Mouse (Mus musculus): ENCODE data around the gene Mrps18a.

Gene Mrps18a

DNA sequence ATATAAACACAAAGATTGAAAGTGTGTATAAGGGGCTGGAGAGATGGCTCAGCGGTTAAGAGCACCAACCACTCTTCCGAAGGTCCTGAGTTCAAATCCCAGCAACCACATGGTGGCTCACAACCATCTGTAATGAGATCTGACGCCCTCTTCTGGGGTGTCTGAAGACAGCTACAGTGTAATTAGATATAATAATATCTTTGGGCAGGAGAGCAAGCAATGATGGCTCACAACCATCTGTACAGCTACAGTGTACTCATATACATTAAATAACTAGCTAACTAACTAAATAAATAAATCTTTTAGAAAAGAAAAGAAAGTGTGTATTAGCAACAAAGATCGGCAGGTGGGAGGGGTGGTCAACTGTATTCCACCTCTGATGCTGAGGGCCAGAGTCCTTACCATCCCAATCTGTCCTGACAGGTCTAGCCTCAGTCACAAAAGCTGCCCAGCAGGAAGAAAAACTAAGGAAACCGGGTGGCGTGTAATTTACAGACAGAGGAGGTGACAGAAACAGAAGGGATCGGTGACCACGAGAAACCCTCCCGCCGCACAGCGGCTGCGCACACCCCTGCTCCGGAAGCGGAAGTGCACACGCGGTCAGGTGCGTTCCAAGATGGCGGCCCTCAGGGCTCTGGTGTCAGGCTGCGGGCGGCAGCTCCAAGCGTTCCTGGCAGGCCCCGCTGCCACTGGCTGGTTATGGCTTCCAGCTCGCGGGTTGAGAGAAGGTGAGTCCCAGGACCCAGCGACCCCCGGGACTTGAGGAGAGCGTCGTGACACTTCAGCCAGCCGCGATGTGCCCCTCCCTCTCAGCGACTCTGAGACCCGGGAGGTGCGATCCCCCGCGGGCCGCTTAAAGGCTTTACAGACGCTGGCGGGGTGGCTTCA is at the start of gene Mrps18a:
TSS of gene Mrps18a (plus strand) at position 585 of the 888 bp plus-strand sequence.
- peak; percentile 92 for DNase-seq (ENCODE audit: low spot score)

DNA sequence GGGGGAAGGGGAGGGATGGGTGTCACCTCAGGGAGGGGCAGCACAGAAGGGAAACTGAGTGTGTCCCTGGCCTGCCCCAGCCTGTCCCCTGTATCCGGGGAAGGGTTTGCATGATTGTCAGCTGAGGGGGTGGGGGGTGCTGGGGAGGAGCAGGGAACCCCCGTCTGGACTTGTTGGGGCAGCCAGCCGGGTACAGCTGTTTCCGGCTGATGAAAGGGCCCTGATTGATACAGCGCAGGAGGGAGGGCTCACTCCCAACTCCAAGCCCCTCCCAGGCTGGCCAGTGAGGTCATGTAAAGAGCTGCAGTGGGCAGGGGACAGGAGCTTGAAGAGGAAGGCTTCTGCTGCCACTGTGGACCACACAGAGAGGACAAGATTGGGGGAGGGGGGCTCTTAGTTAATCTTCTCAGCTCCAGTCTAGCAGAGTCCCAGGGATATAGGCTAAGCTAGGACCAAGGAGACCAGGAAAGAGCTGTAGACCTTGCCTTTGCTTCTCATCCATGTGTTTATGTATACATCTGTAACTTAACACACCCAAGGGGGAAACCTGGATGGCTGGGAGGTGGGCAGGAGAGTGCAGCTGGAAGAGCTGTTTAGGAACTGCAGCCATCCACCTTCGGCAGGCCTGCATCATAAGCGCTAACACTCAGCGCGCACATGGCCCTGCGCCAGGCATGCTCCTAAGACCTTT is 47.4 kb upstream of the Mrps18a start:
- peak; percentile 74 for DNase-seq (ENCODE audit: low spot score)

DNA sequence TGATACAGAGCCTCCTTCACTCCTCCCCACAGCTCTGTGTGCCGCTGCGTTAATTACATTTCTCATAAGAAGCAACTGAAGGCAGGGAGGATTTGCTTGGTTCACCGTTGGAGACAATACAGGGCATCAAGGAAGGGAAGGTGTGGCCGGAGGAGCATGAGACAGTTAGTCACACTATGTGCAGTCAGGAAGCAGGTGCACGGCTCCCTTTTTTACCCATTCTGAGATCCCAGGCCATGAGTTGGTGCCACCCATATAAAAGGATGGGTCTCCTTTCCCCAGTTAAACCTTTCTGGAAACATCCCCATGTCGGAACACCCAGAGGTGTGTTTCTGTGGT is 46.8 kb upstream of the Mrps18a start:
- no peak for DNase-seq (ENCODE audit: low spot score)

DNA sequence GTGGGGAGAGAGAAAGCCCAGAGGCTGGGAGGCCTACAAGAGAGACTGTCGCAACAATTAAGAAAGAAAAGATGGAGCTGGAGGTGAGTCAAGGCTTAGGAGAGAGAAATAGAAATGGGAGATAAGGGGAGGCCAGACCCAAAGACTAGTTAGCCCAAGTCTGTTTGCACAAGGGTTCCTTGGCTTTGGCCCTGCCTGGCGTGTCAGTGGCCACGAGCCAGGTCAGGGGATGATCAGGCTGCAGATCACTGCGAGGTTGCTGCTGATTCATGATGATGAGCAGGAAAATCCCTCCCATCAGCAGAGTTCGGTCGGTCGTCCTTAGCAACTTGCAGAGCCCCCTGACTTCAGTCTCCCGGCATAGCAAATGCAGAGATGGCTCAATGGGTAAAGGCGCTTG is 40.7 kb upstream of the Mrps18a start:
- DNase-seq (ENCODE audit: low spot score): no peak

DNA sequence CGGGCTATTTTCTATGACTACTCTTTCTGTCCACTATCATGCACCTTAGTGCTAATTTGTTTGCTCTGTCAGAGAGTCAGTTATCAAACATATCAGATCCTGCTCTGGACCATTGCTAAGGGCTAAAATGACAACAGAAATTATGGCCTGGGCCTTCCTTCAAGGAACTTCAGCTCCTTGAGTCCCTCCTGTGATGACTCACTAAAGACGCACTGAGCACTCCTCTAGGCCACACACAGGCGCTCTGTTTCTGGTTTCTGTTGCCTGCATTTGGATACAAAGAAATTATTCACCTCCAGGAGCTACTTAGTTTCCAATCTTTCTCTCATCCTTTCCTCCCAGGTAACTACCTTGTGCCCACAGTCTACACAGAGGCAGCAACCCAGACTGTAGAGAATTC is 39.3 kb upstream of the Mrps18a start:
- DNase-seq (ENCODE audit: low spot score): no peak

DNA sequence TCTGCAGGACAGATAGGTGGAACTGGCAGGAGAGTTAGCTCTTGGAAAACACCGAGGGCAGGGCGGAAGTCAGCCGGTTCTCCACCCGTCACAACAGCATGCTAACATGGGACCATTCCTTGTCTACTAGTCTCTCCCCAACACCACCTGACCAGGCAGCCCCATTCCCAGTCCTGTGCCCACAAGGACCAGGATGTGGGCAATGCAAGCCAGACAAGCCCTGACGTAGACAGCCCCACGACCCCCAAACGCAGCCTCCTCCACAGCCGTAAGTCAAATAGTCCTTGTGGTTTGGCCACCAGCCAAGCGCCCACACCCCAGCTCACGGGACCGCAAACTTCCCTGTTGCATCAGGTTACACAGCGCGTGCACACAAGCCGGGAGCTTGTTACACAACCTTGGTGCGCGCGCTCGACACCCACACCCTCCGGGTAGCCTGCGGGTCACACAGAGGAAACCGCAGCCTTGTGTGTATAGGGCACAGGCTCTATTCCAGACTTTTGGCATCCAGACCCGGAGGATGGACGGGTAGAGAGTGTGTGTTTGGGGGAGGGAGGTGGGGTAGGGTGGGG is 37.0 kb upstream of the Mrps18a start:
- DNase-seq (ENCODE audit: low spot score): no peak

DNA sequence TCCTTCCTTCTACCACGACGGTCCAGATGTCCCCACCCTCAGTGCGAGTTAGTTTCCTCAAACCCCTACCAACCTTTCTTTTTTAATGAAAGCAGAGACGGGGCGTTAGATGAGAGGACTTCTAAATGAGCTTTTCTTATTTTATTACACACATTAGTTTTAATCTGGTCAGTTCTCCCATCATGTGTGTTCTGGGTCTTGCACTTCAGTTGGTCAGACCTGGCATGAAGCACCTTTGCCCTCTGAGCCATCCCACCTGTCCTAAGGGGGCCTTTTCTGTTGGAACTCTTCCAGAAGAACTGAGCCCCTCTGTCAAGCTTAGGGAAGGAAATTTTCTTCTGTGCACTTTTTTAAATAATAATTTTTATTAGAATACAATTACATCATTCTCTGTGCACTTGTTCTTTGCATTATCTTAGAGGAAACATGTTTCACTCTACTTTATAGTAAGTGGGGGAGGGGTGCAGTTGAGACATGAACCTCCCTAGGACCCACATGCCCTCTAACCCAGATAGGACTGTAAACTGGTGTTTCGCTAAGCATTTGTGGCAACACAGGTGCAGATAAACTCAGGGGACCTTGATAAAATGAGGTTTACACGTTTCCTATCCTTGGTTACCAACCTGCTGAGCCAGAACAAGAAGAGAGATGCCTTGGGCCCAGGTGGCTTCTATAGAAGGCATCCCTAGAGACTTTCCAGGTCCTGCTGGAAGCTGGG is 36.2 kb upstream of the Mrps18a start:
- no peak for DNase-seq (ENCODE audit: low spot score)

DNA sequence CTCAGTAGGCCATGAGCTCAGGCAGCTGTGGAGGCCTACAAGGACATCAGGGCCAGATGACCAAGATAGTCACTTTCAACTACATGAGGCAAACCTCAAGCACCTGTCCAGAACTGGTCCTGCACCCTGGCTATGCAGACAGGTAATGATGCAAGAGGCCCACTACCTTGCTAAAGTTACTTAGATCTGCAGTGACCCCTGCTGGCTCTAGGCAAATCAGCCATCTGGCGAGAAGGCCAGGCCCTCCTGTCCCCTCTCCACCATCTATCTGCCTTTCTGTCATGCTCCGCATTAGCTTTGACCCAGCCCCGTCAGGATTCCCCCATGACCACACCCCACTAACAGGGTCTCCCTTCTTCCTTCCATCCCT is 35.7 kb upstream of the Mrps18a start:
- peak; percentile 54 for DNase-seq (ENCODE audit: low spot score)

DNA sequence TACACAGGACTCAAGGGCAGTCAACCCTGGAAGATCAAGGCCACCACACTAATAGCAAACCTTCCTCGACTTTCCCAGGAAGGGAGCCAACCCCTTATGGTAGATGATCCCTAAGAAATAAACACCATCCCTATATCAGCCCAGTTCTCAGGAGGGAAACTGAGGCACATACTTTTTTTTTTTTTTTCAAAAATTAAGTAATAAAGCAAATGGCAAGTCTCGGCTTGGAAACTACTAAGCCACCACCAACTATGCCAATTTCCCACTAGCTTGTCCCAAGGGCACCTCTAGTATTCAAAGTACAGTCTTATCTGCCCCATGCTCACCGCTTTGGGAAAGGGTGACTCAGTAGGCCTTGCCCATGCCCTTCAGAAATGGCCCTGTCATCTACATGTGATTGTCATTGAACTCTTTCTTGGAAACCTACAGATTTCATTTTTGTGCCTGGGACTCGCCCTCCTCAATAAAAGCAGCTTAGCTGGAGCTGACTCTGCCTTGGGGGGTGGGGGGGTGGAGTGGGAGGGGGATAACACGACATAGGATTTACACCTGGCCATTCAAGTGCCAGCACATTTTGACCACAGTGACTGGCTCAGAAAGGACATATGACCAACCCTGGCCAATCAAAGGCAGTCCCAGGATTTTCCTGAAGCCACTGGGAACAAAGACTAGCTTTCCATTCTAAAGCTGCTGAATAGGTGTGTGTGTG is 35.1 kb upstream of the Mrps18a start:
- DNase-seq (ENCODE audit: low spot score): no peak

DNA sequence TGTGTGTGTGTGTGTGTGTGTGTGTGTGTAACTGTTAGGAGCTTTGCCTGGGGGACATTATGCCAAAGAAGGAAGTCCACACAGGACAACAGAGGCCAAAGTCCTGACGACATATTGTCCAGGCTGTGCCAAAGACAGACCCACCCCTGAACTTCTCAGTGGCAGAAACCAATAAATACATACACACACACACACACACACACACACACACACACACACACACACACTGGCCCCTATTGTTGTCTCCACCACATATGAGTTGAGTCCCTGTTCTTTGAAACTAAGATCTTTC is 34.6 kb upstream of the Mrps18a start:
- DNase-seq (ENCODE audit: low spot score): no peak

DNA sequence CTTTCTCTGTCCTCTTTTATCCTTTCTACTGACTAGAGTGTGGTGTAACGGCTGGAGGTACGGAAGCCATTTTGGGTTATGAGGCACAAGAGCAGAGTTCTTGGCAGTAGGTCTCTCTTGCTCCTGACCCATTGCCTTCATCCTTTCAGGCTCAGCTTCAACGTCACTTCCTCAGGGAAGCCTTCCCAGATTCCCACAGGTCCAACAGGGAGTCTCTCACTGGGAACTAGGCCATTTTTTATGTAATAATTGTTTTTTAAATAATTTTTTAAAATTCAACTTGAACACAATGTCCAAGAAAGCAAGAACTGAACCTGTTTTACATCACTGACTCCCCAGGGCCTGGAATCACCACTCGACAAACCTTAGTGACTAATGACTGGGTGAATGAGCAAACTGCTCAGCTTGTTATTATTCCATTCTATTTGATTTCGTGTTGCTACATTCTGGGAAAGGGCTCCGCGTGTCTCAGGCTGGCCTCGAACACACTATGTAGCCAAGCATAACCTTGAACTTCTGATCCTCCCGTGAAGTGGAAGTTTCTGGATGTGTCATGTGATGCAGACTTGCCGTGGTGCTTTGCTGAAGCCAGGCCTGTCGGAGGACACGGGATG is 32.8 kb upstream of the Mrps18a start:
- no peak for DNase-seq (ENCODE audit: low spot score)

DNA sequence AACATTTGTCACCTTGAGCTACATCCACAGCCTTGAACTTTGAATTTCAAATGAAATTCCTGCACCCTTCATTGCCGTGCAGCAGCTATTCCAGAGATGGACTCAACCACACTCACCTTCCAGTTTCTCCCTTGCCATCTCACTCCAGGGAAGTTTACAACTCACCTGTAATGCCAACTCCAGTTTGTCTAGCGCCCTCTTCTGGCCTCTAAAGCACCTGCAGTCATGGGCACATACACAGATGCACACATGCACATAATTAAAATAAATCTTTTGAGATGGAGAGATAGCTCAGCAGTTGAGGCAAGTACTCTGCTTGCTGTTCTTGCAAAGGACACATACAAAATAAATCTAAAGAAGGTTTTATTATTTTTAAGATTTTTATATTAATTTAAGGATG is 31.7 kb upstream of the Mrps18a start:
- DNase-seq (ENCODE audit: low spot score): no peak

DNA sequence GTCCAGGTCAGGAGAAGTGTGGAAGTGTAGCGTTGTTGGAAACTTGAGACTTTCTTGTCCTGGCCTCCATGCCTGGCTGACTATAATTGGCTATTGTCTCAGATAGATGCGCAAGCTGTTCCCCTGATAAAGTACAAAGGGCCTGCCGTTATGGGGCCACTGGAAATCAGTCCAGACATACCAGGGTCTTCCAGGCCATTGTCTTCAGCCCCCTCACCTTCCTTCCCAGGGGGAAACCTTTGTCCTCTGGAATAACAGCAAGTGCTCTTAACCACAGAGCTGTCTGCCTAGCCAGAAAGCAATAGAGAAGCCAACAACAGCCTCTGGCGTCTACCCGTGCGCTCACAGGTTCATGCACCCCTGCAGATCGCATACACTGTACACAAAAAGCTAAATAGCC is 30.4 kb upstream of the Mrps18a start:
- no peak for DNase-seq (ENCODE audit: low spot score)

DNA sequence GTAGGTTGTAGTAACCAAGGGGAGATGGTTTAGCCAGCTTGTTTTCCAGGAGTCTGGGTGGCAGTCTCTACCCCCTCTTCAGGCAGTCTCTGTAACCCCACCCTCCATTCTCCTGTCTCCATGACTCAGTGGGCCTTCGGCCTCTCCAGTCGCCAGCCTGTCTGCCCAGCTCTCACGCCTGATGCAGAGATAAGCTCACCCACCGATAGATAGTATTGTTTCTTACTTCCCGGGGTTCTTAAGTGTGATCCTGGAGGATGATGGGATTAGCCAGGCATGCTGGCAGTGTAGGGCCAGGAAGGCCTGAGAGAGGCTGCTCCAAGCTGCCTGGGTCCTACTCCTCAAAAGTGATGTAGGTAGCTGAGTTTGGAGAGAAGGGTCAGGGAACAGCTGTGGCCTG is 29.7 kb upstream of the Mrps18a start:
- no peak for DNase-seq (ENCODE audit: low spot score)

DNA sequence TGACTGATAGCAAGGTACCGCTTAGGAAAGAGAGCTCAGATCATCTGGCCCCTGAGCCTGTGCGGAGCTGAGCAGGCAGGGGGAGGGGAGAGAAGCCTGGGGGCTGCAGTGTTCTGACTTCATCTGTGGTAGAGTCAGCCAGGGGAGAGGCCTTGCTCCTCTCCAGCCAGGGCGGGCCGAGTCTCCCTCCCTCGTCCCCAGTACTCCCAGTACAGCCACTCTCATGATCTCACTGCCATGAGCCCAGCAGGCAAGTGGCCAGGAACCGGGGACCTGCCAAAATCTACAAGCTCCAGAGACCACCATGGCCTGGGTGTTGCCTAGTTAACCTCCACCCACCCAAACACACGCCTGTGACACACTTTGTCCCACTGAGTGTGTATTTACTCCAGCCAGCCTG is 29.1 kb upstream of the Mrps18a start:
- no peak for DNase-seq (ENCODE audit: low spot score)

DNA sequence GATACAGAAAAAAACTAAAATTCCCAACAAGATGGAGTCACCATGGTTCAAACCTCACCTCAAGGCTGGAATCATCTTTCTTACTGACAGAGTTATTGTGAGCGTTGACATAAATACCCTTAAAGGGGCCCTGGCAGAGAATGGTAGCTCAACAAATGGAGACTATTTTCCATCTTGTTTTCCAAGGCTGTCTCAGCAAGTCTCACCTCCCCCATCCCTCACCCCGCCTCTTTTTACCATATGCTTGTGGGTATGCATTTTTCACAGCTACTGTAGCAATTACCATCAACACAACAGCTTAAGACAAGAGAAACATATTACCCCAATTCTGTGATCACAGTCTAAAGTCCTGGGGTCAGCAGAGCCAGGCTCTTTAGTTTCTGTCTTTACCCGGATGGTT is 27.4 kb upstream of the Mrps18a start:
- DNase-seq (ENCODE audit: low spot score): no peak

DNA sequence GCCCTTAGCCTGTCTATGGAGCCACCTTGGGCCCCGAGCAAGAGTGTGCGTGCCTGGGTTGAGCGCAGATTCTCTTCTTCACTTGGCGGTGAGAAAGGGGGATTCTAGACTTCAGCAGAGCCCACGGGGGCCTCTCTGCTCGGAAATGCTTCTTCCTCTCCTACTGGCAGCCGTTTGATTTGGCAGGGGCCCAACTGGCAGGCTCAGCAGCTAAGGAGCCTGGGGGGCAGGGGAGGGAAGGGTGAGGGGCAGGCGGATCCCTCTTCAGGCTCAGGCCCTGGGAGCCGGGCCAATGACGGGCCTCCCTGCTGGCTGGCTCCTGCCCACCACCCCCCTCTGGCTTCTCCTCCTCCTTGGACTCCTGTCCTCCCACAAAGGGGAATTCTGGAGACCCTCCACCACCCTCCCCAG is 26.7 kb upstream of the Mrps18a start:
- no peak for DNase-seq (ENCODE audit: low spot score)

DNA sequence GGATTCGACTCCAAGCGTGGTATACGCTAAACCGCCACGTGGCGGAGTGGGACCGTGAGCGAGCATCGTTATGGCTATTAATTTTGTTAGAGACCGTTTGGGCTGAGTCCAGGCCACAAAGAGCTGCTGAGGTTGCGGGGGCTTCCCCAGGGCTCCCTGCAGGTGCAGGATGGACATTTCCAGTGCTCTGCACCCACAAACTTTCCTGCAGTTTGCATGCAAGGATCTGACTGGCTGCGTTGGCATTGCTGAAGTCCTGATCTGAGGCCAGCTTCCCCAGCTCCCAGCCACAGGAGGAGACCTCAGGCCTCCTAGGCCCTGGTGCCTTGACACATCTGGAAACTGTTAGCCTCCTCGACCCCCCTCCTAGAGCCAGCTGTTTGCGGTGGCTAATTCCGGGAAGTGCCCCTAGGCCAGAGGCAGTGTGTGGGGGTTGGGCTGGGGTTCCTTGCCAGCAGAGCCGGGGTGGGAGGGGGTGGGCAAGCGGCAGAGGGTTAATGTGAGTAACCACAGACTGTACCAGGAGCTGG is 24.4 kb upstream of the Mrps18a start:
- DNase-seq (ENCODE audit: low spot score): peak; percentile 82

DNA sequence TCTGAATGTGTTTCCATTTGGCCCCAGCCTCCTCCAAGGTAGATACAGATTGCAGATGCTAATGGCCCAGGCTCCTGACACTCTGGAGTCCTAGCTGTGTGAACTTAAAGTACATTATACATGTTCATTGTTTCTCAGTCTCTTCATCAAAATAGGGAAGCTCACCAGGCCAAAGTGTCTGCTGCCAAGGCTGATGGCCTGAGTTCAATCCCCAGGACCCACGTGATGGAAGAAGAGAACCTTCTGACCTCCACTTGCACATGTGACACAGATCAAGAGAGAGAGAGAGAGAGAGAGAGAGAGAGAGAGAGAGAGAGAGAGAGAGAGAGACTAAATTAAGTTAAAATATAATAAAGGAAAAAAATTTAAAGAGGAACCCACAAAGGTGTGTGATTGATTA is 19.4 kb upstream of the Mrps18a start:
- no peak for DNase-seq (ENCODE audit: low spot score)

DNA sequence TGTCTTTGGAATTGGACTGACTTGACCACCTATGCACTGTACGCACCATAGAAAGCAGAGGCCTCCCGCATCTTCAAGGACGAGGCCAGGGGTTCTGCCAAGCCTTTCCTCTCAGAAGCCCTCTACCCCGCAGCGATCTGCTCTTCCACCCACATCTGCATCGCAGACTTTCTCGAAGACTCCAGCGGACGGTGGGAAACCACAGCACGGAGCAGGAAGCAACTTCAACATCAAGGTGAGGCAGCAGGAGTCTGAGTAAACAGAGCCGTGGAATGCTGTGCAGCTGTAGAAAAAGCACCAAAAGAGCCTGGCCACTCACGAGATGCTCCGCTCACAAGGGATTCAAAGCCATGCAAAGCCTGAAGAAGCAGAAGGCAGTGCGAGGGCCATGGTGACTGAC is 18.9 kb upstream of the Mrps18a start:
- DNase-seq (ENCODE audit: low spot score): no peak

DNA sequence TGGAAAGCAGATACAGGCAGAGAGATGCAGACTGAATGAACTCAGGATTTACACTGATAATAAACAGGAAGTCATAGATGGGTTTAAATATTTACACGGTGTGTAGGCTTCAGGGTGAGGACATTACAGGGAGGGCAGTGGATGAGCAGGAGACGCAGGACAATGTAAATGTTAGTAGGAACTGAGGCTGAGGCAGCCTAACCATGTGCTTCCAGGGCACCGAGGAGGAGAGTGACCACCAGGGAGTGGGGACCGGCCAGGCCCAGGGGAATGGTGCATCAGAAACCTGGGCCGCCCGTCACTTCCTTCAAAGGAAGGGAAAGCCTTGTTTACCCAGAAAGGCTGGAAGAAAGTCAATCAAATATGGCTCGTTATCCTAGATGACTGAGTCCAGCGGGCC is 12.3 kb upstream of the Mrps18a start:
- DNase-seq (ENCODE audit: low spot score): no peak

DNA sequence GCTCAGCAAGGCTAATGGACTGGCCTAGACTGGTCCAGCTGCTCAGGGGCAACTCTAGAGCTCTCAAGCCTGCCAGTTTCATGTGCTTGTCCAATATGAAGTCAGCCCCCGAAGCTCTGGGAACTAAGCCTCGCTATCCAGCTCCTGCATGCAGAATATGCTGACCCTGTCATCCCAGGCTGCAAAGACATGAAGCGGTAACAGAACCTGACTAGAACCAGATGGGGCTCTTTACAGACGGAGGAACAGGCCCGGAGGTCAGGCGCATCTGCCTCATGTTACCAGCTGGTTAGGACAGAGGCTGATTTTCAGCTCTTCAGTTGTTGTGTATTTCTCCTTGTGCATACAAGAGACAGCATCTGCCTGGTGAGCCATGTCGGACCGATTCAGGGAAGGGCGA is 8.9 kb upstream of the Mrps18a start:
- peak; percentile 39 for DNase-seq (ENCODE audit: low spot score)

All from embryo, embryonic 10.5 days (tissue).